Mouse (Mus musculus) urinary bladder, postnatal 10 days (tissue): Measurements from ENCODE around the gene Acoxl.

Experiments
- DNase-seq: peaks from one replicate; pipeline ENCODE4 v3.0.0; 2022; ENCODE audit warnings: low spot score

Gene Acoxl

DNA sequence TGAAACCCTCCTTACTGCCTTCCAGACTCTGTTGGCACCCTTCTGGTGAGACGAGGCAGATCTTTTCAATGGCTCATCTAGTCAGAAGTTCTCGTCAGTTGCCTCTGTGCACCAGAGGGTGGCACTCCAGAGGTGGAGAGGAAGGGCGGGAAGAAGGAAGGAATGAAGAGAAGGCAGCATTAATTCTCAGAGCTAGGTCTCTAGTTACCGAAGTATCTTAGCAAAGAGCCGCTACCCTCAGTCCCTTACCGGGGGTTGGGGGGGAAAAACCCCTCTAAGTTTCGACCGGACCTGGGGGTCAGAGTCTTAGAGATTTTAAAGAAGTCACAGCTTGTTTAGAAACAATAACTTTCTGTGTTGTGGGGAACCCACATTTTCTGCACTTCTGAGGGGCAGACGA lies 283.8 kb downstream of the Acoxl start:
- no peak for DNase-seq

DNA sequence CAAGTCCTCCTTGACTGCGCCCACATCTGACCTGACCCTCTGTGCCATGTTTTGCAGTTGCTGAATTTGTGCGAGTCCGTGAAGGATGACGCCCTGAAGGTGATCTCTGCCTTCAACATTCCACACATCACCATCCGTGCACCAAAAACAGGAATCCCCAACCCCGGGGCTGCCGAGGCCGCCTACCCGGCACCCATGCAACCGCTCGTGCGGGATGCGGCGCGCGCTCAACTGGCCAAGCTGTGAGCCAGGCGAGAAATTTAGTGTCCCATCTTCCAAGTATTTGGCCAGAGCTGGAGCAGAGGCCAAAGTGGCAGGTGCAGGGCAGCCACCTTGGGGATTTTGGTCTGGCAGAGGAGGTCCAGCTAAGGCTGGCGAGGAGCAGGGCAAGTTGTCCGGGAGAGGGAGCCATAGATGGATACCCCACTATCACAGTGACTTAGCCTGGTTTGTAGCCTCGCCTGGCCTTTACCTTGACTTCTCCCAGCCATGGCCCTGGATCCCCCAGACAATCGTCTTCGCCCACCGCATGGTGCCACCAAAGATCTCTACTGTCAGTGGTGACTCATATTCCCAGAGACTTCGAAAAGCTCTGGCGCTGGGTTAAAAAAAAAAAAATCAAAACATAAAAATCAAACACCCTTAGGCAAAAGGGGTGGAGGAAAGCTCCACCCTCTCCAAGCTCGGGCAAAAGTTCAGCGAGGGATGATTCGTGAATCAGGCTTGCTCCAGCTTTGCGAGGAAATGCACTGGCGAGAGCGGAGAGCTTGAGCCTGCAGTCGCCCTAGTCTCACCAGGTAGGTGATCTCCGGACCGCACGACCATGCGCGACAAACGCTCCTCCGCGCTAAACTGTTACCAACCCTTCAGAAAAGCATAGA lies 284.5 kb downstream of the Acoxl start:
- no peak for DNase-seq

DNA sequence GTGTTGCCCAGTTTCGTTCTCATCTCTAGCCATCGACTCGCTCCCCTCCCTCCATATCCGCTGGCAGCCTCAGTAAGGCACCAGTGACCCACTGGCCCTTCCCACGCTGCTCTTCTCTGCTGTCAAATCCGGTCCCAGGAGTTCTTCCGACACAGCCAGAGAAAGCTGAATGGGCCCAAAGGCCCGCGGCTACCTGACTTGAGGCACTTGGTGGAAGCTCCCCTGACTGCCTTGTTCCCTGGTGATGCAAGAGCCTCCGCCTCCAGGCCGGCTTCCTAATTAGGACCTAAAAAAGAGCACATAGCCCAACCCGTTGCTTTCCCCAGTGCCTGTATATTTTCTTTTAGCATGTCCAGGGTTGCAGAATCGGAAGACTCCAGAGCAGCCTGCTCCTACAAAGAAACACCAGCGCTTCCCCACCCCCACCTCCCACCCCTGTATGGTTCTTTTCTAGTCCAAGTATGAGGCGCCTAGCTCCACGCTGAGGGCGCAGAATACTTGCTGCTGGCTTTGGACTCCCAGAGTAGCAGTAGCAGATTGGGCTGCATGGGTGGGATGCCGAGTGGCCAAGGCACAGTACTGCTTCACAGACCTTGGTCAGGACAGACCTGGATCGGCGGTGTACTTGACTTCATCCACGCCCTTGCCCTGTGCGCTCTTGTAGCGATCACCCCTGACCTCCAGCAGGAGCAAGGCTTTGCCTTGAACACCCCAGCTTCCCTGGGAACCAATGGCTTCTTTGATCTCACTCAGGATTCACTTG lies 285.4 kb downstream of the Acoxl start:
- no peak for DNase-seq

DNA sequence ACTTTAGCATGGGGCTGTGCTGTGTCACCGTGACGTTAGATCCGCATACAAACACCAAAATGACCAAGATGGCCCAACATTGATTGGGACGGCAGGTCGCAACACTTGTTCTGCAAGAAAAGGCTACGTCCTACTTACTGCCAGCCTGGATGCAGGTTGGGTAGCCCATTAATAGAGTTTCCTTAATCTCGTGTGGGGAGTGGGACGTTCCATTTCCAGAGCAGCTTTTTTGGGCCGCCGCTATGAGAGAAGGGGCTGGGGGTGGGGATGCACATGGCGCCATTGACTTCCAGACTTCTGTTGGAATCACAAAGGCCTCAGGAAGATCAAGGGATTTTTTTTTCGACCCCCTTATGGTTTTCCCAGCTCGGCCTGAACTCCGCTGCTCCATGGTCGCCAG lies 286.0 kb downstream of the Acoxl start:
- no peak for DNase-seq

DNA sequence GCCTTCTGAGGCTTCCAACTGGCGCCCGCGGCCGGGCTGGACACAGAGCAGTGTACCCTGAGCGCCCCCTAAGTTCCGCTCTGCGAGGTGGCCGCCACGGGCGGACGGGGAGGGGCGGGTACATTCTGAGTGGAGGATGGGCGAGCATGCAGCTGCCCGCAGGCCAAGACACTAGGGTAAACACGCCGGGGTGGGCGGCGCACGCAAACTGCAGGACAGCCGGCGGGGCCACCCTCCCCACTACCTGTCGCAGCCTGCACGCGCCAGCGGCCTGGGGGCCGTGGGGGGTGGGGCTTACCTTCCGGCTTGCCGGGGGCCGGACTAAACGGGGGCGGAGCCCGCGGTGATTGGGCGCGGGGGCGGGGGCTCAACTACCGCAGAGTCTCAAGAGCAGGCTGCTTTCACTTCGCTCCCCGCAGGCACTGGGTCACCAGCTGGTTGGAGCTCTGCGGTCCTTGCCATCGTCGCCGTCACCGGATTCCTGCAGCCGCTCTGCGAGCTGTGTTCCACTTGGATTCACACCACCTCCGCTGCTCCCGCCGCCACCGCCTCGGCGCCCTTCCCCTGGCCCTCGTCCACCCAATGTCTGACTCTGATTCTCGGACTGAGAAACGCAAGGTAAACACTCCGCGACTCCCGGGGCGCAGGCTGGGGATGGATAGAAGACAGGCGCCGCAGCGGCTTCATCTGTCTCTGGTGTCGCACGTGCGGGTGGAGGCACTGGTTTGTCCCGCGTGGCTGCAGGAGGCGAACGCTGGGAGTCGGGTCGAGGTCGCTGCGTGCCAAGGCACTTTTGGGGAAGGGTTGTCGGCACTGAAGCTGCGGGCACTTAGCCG lies 287.2 kb downstream of the Acoxl start, which contains the start of gene Bcl2l11:
Gene Bcl2l11 (plus strand): TSS at position 404 of the 836 bp plus-strand sequence.
- DNase-seq, result peak; percentile 91

DNA sequence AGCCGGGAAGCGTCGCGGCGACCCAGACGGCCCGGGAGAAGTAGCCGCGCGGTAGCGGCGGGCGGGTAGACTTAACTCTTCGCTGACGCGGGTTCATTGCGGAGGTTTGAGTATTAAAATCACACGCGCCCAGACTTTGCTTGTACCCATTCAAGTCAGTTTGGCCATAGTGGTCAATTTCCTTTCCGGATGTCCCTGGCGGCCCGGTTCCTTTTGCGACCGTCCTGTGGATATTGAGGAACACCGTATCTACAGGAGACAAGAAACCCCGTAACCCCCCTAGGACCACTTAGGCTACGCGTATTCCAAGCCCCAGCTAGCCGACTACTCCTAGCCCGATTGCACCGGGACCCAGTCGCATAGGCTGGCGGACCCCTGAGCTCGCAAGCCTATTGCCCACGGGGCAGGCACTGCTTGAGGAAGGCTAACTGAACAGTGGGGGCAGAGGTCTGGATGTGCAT lies 287.9 kb downstream of the Acoxl start:
- no peak for DNase-seq

DNA sequence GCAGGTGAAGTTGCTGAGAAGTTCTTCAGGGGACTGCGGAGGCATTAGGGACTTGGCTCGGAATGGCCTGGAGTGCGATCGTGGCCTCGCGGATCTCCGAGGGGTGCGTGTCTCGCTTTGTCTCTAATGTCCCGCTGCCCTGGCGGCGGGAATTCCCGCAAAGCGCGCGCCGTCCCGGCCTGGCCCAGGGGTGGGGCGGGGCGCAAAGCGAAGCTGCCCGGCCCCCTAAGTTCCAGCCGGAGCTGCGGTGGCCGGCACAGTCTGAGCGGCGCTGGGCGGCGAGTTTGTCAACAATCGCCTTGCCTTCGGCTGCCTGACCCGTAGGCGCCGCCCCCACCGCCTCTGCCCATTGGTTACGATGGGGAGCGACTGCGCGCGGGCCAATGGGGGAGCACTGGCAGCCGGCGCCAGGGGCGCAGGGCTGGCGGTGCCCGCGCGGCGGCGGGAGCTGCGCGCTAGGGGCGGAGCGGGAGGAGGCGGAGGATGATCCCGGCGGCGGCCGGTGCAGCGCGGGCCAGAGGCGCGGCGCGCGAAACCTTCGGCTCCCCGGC lies 288.5 kb downstream of the Acoxl start:
- peak; percentile 87 for DNase-seq

DNA sequence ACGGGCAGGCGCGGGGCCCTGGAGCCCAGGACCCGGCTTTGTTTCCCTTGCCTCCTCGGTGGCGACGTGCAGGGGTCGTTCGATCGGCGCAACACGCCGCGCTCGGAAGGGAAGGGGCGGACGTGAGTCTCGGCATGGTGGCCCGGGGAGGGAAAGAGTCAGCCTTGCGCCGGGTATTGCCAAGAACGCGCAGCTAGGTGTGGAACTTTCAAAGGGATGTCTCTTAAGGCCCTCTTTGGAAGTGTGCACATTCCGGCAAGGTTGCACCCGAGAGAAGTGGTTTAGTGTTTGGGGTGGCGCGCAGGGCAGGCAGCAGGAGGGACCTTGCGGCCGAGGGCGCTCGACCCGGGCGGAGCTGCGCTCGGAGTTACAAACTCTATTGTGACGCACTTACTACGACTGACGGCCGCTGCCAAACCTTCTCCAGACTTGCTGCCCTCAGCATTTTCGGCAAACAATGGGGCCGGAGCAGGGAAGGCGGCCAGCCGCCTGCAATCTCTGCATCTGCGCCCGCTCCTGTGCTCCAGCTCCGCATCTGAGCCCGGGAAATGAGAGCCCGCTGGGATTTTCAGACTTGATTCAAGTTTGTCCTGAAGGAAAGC lies 289.1 kb downstream of the Acoxl start:
- peak; percentile 28 for DNase-seq

DNA sequence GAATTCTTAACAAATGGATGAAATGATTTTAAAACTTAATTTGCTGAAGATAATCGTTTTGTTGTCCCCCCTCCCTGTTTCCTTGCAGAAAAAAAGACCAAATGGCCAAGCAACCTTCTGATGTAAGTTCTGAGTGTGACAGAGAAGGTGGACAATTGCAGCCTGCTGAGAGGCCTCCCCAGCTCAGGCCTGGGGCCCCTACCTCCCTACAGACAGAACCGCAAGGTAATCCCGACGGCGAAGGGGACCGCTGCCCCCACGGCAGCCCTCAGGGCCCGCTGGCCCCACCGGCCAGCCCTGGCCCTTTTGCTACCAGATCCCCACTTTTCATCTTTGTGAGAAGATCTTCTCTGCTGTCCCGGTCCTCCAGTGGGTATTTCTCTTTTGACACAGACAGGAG lies 289.9 kb downstream of the Acoxl start:
- DNase-seq, result no peak

DNA sequence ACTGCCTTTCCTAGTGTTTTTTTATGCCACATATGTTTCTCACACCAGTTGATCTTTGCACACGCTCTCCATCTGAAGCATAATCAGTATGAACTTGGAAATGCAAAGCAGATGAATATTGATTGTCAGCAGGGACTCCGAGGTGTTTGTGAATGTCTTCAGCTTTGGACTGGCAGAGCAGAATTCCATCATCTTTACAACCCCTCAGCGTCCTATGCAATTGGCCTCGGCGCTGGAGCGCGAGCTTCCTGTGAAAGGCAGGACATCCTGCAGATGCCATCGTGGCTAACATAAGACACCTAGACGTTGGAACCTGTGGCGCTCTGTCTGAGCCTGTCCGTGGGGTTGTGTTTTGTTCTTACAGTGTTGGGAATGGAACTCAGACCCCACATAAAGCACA lies 292.8 kb downstream of the Acoxl start:
- no peak for DNase-seq

DNA sequence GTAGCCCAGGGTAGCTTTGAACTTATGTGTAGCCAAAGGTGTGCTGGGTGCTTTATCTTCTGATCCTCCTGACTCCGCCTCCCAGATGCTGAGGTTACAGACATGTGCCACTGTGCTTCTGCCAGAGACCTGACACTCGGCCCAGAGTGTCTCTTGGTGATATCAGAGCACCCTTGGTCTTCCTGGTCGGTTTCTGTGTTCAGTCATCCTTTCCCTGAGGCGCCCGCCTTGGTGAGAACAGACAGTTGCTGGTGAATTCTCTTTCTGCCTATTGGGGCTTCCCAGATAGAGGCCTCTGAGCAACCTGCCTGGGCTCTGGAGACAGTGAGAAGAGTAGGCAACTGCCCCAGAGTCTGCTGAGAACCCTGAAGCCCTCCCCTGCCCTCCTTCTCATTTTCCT lies 294.0 kb downstream of the Acoxl start:
- no peak for DNase-seq

DNA sequence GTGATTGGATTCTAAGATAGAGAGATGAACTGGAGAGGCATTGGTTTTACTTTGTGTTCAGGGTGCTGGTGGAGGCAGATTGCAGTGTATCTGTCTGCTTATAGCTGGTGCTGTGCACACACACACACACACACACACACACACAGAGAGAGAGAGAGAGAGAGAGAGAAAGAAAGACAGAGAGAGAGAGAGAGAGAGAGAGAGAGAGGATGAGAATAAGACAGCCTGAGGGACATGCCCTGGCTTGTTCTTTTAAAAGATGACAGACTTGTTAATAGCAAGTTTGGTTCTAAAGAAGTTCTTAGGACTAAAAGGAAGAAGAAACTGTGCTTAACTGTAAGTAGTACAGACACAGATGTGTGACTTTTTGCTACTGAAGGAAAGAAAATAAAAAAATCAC lies 295.2 kb downstream of the Acoxl start:
- DNase-seq, result no peak

DNA sequence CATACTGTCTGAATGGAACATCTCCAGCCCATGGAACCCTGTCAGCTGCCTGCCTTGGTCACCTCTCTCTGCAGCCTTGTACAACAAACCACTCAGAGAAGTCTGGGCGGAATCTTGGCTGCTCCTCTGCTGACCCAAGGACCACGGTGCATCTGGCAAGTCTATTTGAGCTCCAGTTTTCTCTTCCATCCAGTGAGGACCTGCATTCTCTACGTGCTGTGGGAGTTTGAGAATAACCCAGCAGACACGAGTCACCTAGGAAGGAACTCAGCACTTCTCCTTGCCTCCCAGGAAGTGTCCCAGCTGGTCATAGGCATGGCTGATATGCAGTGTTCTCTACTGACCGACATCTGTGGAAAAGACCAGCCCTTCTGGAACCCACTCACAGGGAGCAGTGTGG lies 295.8 kb downstream of the Acoxl start:
- DNase-seq, result no peak

DNA sequence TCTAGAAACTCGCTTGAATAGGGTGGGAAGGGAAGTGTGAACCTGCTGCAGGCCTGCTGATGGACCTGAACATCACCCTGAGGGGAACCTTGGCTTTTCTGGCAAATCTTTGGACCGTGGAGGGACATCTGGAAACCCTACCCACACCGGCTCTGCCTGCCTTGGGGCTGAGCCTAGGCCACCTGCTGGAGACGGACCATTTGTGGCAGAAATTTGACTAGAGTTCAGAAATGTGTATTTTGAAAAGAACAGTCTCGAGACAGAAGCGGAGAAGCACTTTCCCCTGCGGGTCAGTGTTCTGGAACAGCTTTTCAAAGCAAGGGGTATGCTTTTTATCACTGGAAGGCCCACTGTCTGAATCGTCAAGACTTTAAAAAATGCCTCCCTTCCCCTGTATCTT lies 296.3 kb downstream of the Acoxl start:
- DNase-seq, result no peak

DNA sequence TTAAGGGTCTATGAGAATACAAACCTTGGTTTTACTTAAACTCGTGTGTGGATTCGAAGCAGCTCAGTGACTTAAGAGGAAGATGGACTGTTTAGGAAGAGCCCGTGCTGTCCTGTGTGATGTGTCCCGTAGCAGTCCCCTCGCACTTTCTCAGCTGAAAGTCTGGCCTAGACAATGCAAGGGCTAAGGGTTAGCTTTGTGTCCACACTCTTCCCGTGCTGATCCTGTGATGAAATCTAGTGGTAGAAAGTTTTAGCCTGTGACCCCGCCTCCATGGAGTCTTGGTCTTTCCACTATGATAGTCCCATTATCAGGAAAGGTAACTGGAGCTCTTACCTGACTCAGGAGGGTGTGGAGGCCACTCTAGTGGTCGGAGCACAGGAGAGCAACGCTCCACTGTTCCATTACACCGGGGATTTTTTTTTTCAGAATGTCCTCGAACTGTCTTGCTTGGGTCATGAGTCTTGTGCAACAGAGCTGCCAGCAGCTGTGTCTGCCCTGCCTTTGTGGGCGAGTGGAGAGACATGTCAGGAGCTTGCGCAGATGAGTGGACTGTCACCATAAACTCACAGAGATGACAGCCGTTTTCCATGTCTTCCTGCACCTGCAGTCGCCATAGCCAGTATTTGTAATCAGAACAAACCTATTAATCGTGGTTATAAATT lies 298.2 kb downstream of the Acoxl start:
- DNase-seq, result no peak

DNA sequence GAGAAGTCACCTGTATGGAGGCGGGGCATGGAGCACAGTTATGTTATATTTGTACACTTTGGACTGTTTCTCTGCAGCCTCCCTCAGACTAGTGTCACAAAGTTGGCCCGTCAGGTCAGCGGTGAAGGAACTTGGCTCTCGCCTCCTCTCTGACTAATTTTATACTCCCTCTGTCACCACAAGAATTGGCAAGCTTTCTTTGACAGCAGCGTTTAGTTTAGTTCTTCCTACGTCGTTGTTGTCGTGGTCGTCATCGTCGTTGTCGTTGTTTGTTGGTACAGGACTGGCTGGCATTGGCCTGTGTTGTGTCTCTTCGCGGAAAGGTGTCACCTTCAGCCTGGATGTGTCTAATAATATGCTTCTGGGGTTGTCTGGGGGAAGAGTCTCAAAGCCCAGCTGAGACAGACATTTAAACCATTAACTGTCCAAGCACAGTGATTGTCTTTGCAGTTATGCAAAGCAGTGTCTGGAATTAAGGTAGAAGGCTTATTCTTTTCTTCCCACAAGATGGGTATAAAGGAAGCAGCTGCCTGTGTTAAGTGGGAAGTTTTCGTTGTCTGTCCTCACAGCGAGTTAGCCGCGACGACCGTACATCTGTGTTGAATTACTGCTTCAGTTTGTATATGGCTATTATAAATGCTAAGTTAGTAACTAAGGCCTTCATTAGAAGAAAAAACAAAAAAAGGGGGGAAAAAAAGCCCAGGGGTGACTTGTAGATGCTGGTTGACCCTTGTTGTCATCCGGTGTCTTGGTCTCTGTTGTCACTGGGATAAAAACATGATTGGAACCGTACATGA lies 299.0 kb downstream of the Acoxl start:
- DNase-seq, result no peak

DNA sequence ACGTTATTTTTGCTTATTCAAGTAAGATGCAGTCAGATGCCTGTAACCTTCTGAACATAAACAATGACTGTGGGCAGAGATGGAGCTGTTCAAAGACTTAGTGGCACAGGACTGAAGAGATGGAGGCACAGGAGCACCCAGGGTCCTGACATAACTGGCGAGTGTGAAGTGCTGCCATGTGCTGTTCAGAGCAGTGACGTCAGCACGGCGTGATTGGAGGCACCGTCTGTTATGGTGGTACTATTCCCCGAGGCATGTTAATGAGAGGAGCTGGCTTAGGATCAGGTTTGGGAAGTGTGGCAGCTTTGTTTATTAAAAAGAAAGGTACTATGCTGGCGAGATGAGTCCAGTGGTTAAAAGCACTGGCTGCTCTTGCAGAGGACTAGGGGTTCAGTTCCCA lies 300.2 kb downstream of the Acoxl start:
- no peak for DNase-seq

DNA sequence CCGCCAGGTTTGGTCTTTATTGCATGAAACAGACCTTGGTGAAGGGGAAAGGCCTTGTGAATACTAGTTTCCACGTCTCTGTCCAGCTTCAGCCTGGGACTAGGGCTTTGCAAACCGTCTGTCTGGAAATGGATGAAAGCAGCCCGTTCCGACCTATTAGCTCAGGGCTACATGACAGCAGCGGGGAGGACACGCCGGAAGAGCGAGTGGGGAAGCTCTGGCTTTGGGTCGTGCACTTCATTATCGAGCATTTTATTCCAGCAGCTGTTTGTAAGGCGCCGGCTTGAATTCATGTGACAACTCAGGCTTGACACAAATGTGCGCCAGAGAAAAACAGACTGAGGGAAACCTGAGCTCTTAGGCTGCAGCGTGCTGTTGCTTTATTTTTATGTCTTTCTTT lies 301.1 kb downstream of the Acoxl start:
- DNase-seq, result no peak

DNA sequence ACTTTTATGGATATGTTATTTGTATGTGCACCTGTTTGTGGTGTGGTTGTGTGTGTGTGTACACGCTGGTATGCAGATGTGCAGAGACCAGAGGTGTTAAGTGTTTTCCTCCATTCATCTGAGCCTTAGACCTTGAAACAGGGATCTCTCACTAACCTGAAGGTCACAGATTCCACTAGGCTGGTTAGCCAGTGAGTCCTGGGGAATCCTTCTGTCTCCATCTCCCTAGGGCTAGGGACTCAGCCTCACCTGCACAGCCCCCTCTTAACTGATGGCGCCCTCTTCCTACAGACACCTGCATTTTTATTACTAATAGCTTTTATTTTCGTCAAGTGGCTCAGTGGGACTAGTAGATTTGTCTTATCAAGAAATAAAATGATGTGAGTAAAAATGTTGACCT lies 301.5 kb downstream of the Acoxl start:
- no peak for DNase-seq

DNA sequence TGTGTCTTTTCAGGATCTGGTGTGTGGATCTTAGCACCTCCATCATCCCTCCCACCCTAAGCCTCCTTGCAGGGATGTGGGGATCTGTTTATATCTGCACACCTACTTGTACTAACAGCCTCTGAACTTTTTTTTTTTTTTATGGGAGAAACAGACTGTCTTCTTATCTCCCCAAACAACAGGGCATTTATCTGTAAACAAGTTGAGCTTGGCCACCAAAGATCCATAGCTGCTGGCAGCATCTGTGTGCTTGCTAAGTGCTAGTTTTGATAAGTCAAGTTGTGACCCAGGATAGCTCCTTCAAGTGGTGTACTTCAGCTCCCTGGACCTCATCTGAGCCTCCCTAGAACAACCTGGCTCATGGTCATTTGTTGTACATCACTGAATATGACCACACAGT lies 305.3 kb downstream of the Acoxl start:
- no peak for DNase-seq
